Mouse (Mus musculus) kidney, adult 8-10 months (tissue): ENCODE results near the gene Mfsd5.

Experiments
- DNase-seq, 2 experiments: peaks; one replicate each; pipeline ENCODE4 v3.0.0; 2022

Gene Mfsd5

DNA sequence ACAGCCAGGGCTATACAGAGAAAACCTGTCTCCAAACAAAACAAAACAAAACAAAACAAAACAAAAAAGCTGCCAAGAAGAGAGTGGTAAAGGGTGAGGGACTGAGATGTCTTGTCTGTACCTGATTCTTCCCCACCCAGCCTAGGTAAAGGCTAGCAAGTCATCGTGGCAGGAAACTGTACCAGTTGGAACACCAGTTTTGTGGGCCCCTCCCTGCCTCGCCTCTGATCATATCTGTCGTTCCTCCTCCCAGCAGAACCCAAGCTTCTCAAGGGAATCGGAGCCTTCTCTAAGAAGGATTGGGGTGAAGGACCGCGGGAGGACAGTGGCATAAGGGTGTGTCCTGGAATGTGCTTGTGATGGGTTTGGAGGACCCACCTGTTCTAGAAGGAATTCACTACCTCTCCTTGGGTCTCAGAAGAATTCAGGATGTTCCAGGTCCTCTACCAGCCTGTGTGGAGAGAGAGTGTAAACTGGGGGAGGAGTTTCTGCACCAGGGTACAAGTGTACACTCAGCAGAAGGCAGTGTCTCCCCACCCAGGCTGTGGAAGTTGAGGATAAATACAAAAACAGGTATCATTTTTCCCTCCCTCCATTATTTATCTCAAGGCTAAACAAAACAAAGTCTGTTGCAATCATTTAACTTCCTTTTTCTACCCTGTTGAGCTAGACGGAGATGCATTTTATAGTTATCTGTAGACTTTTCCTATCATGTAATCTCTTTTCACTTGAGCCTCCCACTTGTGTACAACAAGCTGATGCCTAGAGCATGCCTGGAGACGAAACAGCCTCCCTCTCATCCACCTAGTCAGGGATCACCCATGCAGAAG lies 3.4 kb downstream of the Mfsd5 start:
- no peak for DNase-seq

DNA sequence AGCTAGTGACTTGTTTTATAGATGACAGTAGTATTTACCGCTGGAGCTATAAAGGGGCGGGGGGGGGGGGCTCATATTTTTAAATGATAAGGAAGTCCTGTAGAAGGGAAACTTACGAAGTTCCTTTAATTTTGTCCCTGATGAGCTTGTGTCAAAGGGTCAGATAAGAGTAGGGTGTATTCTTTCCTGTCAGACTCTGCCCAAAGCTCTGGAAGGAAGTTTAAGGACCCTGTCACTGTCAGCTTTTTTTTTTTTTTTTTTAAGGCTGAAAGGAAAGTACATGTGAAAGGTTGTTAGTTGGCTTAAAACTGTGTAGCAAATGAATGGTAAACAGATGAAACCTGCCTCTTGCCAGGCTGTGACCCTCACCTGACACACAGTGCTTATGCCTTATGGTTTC lies 4.4 kb downstream of the Mfsd5 start:
- no peak for DNase-seq

DNA sequence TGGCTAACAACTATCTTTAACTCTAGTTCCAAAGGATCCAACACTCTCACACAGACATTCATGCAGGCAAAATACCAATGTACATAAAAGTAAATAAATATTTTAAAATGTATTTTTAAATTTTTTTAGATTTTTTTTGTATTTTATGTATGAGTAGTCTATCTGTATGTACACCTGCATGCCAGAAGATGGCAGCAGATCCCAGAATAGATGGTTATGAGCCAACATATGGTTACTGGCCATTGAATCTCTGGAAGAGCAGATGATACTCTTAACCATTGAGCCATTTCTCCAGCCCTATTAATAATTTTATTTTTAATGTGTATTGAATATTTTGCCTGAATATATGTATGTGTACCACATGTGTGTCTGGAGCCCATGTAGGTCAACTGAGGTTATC lies 8.1 kb downstream of the Mfsd5 start:
- DNase-seq: peak; percentile 26 to 27

DNA sequence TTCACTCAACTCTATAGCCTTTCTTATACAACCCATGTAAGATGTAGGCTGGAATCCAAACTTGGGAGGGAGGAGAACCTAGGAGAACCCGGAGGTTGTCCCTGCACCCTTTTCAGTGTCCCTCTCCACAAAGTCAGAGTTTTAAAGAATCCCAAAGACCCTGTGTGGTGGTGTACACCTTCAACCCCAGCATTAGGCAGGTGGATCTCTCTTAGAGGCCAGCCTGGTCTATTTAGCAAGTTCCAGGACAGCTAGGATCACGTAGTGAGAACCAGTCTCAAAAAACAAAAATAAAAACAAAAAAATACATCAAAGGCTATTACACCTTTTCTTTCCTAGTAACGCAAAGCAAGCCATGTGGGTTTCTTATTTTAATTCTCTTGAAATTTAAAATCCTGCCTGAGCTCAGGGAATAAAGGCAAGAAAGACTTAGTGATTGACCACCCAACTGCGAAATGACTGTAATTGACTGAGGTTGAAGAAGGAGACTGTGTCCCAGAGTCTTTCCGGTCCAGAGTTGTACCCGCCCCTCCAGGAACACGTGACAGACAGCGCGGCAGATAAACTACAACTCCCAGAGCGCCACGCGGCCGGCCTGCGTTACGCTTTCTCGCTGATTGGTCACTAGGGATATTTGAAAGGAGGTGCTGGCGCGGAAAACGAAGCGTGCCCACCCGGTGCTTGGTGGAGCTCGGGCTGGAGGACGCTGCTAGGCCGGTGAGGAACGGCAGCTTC lies 16.5 kb downstream of the Mfsd5 start, which contains the start of gene Espl1:
Gene Espl1 (plus strand): TSS at position 634 of the 735 bp plus-strand sequence.
- DNase-seq: peak; percentile 92 to 95

DNA sequence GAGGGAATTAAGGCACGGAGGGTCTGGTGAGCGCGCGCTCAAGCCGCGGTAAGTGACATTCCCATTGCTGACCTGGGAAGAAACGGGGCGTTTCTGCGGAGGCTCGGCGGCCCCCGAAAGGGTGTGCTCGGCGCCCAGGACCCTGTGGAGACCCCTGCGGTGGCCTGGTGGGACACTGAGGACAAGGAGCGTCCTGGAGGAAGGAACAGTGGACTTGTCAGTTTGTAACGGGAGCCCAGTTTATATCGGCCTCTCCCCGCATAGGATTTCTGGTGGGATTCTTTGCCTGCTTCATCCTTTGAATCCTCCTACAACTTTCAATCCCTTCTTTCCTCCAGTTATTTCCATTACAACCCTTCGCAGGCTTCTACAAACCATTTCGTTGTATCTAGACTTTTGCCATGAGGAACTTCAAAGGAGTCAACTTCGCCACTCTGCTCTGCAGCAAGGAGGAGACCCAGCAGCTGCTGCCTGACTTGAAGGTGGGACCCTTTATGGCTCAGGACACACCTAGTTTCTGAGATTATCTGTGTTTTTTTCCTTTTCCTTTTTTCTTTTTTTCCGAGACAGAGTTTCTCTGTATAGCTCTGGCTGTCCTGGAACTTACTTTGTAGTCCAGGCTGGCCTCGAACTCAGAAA lies 17.2 kb downstream of the Mfsd5 start:
- no peak for DNase-seq

DNA sequence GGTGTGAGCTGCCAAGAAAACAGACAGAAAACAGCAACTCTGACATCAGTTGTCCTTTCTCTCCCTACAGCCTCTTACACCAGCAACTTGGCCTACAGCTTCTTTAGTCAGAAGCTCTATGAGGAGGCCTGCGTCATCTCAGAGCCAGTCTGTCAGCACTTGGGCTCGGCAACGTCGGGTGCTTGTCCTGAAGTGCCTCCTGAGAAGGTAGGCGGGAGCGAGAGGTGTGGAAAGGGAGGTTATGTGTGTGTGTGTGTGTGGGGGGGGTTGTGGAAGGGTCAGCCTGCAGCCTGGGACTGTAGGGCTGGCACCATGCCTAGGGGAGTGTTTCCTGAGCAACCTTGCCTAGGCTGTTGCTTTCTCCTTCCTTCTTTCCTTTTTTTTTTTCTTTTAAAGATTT lies 23.3 kb downstream of the Mfsd5 start:
- no peak for DNase-seq

DNA sequence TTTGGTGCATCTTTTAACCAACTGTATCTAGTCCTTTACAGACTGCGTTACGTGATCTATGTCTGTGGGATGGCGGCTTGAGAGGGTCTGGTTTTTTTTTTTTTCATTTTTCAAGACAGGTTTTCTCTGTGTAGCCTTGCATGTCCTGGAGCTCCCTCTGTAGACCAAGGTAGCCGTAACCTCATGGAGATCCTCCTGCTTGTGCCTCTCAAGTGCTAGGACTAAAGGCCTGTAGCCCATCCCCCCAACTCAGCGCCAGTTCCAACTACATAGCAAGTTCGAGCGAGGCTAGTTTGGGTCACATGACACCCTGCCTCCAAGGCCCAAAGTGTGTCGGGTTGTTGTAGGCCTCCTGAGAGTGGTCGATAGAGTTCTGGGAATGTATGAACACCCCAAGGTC lies 29.5 kb downstream of the Mfsd5 start:
- no peak for DNase-seq

DNA sequence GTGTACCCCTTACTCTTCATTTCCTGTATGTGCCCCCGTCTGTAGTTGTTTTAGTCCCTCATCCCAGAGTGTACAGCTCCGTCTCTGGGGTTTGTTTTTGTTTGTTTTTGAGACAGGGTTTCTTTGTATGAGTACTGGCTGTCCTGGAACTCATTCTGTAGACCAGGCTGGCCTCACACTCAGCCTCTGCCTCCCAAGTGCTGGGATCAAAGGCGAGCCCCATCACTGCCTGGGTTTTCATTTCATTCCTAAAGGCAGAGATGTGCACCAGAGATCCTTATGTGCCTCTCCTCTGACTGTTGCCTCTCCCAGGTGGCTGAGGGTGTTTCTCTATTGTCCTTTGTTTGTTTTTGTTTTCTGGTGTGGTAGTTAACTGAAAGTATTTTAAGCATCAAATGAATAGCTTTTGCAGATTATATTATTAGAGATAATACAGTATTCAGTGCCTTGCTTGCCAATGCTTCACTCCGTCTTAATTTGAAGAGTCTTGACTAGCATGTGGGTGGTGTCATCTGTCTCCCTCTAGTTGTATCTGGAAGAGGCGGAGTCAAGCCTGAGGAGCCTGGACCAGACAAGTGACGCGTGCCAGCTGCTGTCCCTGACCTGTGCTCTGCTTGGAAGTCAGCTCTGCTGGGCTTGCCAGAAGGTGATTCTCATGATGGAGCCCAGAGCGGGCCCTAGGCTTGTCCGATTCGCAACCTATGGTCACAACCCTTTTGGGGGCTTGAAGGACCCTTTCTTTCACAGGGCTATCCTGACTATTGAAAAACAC lies 31.0 kb downstream of the Mfsd5 start:
- peak; percentile 32 for DNase-seq

DNA sequence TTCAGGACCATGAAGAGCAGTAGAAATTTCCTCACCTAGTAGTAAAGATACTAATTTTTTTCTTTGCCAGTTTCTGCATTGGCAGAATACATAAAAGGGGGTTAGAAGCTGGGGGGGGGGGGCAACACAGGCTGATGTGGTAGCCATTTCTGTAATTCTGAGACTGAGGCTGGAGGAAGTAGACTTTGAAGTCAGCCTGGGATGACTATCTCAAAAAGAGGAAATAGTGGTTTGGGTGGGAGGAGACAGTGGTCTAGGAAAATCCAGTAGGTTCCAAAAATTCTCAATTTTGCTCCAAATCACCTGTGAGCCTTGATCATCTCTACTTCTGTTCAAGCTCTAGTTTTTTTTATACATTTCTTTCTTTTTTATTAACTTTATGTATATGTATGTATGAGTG lies 32.2 kb downstream of the Mfsd5 start:
- no peak for DNase-seq

DNA sequence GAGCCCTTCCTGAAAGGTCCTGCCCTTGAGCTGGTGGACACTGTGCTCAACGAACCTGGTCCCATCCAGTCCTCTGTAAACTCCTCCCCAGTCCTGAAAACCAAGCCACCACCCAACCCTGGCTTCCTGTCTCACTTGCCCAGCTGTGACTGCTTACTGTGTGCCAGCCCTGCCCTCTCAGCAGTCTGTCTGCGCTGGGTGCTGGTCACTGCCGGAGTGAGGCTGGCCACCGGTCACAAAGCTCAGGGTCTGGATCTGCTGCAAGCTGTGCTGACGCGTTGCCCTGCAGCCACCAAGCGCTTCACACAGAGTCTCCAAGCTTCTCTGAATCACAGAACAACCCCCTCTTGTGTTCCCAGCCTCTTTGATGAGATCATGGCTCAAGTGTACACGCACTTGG lies 36.0 kb downstream of the Mfsd5 start:
- no peak for DNase-seq

DNA sequence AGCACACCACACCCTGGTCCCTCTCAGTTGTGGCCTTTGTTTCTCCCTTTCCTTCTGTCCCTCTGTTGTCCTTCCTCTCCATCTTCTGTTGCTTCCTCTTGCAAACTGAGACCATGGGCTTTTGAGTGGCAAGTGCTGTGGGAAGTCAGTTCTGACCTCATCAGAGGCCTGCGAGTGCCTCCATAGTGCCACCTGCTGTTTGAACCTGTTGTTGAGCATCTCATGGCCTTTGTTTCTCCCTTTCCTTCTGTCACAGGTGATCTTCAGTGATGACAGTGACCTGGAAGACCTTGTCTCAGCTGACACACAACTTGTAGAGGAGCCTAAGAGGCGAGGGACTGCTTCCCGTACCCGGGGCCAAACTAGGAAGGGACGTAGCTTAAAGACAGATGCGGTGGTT lies 37.0 kb downstream of the Mfsd5 start:
- DNase-seq: peak; percentile 43 to 75

DNA sequence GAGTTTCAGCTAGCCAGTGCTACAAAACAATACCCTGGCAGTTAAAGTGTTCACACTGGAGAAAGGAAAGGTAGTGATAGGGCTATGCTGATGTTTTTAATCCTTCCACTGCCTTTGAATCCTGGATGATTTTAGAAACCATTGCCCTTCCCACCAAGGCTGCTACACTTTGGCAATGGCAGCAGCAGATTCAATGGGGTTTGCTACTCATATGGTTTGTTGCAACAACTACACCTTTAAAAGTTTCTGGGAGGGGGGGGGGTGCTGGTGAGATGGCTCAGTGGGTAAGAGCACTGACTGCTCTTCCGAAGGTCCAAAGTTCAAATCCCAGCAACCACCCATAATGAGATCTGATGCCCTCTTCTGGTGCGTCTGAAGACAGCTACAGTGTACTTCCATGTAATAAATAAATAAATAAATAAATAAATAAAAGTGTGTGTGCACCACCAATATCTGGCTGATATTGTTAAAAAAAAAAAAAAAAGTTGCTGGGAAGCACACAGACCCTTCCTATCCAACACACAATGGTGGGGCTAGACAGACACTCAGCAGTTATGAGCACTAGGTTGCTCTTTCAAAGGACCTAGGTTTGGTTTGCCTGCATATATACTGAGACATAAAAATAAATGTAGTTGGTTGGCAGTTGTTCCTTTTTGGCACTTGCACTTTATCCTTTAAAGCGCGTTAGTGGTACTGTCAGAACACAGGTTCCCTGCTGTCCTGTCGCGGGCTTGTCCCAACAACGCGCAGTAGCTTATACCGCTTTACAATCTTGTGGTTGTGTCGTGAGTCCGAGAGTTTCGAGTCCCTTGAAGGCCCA lies 45.6 kb downstream of the Mfsd5 start:
- peak; percentile 25 to 33 for DNase-seq

DNA sequence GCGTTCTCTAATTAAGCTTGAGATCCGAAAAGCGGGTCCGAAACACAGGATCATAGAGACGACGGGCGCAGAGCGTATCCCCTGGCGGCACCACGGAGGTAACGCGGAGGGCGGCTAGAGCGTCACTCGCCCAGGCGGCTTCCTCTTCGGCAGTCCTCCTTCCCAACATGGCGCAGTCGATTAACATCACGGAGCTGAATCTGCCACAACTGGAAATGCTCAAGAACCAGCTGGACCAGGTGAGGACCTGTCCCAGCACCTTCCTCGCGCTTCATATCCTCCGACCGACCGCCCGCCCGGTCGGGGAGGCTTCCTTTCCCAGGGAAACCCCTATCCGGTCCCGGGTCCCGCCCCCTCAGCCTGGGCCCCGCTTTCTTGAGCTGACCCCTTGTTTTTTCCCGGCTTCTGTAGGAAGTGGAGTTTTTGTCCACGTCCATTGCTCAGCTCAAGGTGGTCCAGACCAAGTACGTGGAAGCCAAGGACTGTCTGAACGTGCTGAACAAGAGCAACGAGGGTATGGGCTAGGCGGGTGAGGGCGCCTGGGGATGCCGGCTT lies 46.8 kb downstream of the Mfsd5 start, which contains the start of gene Pfdn5:
Gene Pfdn5 (plus strand): TSS at position 95 of the 555 bp plus-strand sequence.
- peak; percentile 81 to 89 for DNase-seq

DNA sequence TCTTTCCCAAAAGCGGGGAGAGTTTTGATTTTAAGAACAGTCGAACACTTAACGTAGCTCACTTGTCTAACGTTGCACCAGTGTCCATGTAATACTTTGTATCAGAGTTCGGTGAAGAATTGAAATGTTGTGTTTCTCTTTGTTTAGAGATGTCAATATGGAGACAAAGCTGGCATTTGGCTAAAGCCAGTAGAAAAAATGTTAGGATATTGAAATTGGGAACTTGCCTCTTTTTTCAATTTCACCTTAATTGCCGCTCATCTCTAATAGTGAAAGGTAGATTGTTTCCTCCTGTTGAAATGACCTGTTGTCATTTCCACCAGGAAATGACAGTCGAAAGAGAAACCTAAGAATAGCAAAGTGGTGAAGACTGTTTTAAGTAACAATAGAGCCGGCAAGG lies 47.6 kb downstream of the Mfsd5 start:
- no peak for DNase-seq
